Mouse (Mus musculus) embryonic facial prominence, embryonic 15.5 days (tissue): ENCODE data around the gene Ppard. TPM values are rescaled to one million over a fixed set of nuclear protein-coding genes. Genes with fewer than 3 reads are reported as not detected.
"Not testable (repeated sequence)": the region's sequence is repeated elsewhere in the genome, so short reads cannot be mapped to it uniquely, and the experiment has no call there.

ENCODE experiments used
- ATAC-seq: fragments of 200-750 bp; cut with Nextera tagmentation; 2 replicates; pipeline ENCODE4 v1.8.0; 2017; ENCODE audit warnings: low read depth, moderate TSS enrichment; ENCODE audit not compliant: insufficient number of reproducible peaks, low FRiP score, low TSS enrichment
- H3K27ac ChIP-seq: fragments of 300-500 bp; sonication (generic); replicated peaks from 2 replicates; pipeline ENCODE4 v1.5.1; 2015; ENCODE audit warnings: mild to moderate bottlenecking, inconsistent platforms
- H3K27me3 ChIP-seq: fragments of 300-500 bp; sonication (generic); 2 replicates; pipeline ENCODE4 v1.6.1; 2015; ENCODE audit warnings: inconsistent platforms
- H3K36me3 ChIP-seq: fragments of 300-500 bp; sonication (generic); 2 replicates; pipeline ENCODE4 v1.6.1; 2015; ENCODE audit warnings: mild to moderate bottlenecking, inconsistent platforms
- H3K4me1 ChIP-seq: fragments of 300-500 bp; sonication (generic); 2 replicates; pipeline ENCODE4 v1.6.1; 2015; ENCODE audit warnings: inconsistent platforms
- H3K4me2 ChIP-seq: fragments of 300-500 bp; sonication (generic); replicated peaks from 2 replicates; pipeline ENCODE4 v1.6.1; 2015; ENCODE audit warnings: mild to moderate bottlenecking, inconsistent platforms
- H3K4me3 ChIP-seq: fragments of 300-500 bp; sonication (generic); replicated peaks from 2 replicates; pipeline ENCODE4 v1.5.1; 2015; ENCODE audit warnings: mild to moderate bottlenecking, inconsistent platforms
- H3K9ac ChIP-seq: fragments of 300-500 bp; sonication (generic); 2 replicates; pipeline ENCODE4 v1.6.1; 2015; ENCODE audit warnings: inconsistent platforms
- H3K9me3 ChIP-seq: fragments of 300-500 bp; sonication (generic); replicated peaks from 2 replicates; pipeline ENCODE4 v1.6.1; 2016; ENCODE audit warnings: inconsistent platforms
- WGBS: fragments of 180-500 bp; shearing (Covaris S2); methylation state at CpG from one replicate; pipeline ENCODE4 v1.1.7; 2015; 5-methylcytosine and 5-hydroxymethylcytosine counted together
- polyA plus RNA-seq: library from polyadenylated mRNA; unstranded; fragments of >200 nt; fragmentation: Nextera tagmentation; extraction: Ambion mirVana; gene quantifications from 2 replicates; pipeline ENCODE4 v1.2.1, GENCODE M21; 2015

Gene Ppard
- polyA plus RNA-seq, 1 experiment from 2014 or later: 3.2 TPM

- Histone ChIP-seq H3K9ac (no peak overlapping the region), H3K4me3 (no peak overlapping the region), H3K4me1 (peaks cover 22% of the 10 kb centered on the region), H3K4me2 (no peak overlapping the region), H3K27ac (no peak overlapping the region), H3K36me3 (peaks cover 64% of the 10 kb centered on the region), H3K9me3 (no peaks in the 10 kb centered on the region), H3K27me3 (no peaks in the 10 kb centered on the region)
- WGBS: 55% methylated on average over 8 of the region's 8 CpGs
- ATAC-seq: no peak
Measured at GRCm38 (mm10) chr17:28317091-28317490, 84.6 kb downstream of the Ppard start.

GRCm38 (mm10) chr17:28317725-28318124 lies 85.2 kb downstream of the Ppard start:
- no peak overlapping the region for H3K9ac ChIP-seq
- 83% methylated on average over 9 of the region's 9 CpGs for WGBS
- peaks cover 70% of the 10 kb centered on the region for H3K36me3 ChIP-seq
- peaks cover 22% of the 10 kb centered on the region for H3K4me1 ChIP-seq
- no peak overlapping the region for H3K4me3 ChIP-seq
- H3K4me2 ChIP-seq: no peak overlapping the region
- no peak for ATAC-seq
- no peak overlapping the region for H3K27ac ChIP-seq
- H3K9me3 ChIP-seq: no peaks in the 10 kb centered on the region
- no peaks in the 10 kb centered on the region for H3K27me3 ChIP-seq

GRCm38 (mm10) chr17:28321700-28322099 lies 89.2 kb downstream of the Ppard start:
- over 99% methylated on average over 4 of the region's 4 CpGs for WGBS
- no peaks in the 10 kb centered on the region for H3K9me3 ChIP-seq
- H3K4me2 ChIP-seq: no peak overlapping the region
- no peak for ATAC-seq
- peaks cover 84% of the 10 kb centered on the region for H3K36me3 ChIP-seq
- H3K27me3 ChIP-seq: no peaks in the 10 kb centered on the region
- no peaks in the 10 kb centered on the region for H3K4me1 ChIP-seq
- no peak overlapping the region for H3K9ac ChIP-seq
- H3K27ac ChIP-seq: no peak overlapping the region
- no peak overlapping the region for H3K4me3 ChIP-seq

- no peak overlapping the region for H3K9ac ChIP-seq
- H3K27ac ChIP-seq: no peak overlapping the region
- no peak for ATAC-seq
- 88% methylated on average over 8 of the region's 8 CpGs for WGBS
- H3K36me3 ChIP-seq: peaks cover 63% of the 10 kb centered on the region
- peaks cover 11% of the 10 kb centered on the region for H3K4me1 ChIP-seq
- no peak overlapping the region for H3K4me3 ChIP-seq
- no peaks in the 10 kb centered on the region for H3K9me3 ChIP-seq
- no peak overlapping the region for H3K4me2 ChIP-seq
- H3K27me3 ChIP-seq: no peaks in the 10 kb centered on the region
Measured at GRCm38 (mm10) chr17:28323786-28324185, 91.3 kb downstream of the Ppard start.

- Histone ChIP-seq H3K36me3 (peaks cover 57% of the 10 kb centered on the region), H3K4me1 (peaks cover 12% of the 10 kb centered on the region)
- H3K4me2 ChIP-seq, H3K9ac ChIP-seq, ATAC-seq, H3K9me3 ChIP-seq, H3K27ac ChIP-seq, H3K4me3 ChIP-seq, H3K27me3 ChIP-seq: not testable (repeated sequence)
- 98% methylated on average over 7 of the region's 7 CpGs for WGBS
Measured at GRCm38 (mm10) chr17:28324416-28324815, 91.9 kb downstream of the Ppard start.

GRCm38 (mm10) chr17:28325751-28326150 lies 93.3 kb downstream of the Ppard start:
- WGBS: 85% methylated on average over 8 of the region's 8 CpGs
- Histone ChIP-seq H3K9ac (no peak overlapping the region), H3K27me3 (no peaks in the 10 kb centered on the region), H3K36me3 (peaks cover 52% of the 10 kb centered on the region), H3K4me1 (peaks cover 21% of the 10 kb centered on the region), H3K27ac (no peak overlapping the region), H3K9me3 (no peaks in the 10 kb centered on the region), H3K4me3 (no peak overlapping the region), H3K4me2 (no peak overlapping the region)
- ATAC-seq: no peak

- H3K4me2 ChIP-seq: no peak overlapping the region
- ATAC-seq: no peak
- peaks cover 51% of the 10 kb centered on the region for H3K36me3 ChIP-seq
- peak overlapping the region; percentile 98; the same call in 1 of the 2 replicates for H3K27ac ChIP-seq
- 67% methylated on average over 3 of the region's 3 CpGs for WGBS
- no peaks in the 10 kb centered on the region for H3K27me3 ChIP-seq
- no peak overlapping the region for H3K4me3 ChIP-seq
- H3K9me3 ChIP-seq: no peaks in the 10 kb centered on the region
- no peak overlapping the region for H3K9ac ChIP-seq
- peaks cover 28% of the 10 kb centered on the region for H3K4me1 ChIP-seq
Measured at GRCm38 (mm10) chr17:28326951-28327350, 94.5 kb downstream of the Ppard start.

GRCm38 (mm10) chr17:28327673-28328325 lies 95.3 kb downstream of the Ppard start:
- H3K27me3 ChIP-seq: no peaks in the 10 kb centered on the region
- peak overlapping the region; percentile 99 for H3K9ac ChIP-seq
- ATAC-seq: peak; percentile 40
- peaks cover 51% of the 10 kb centered on the region for H3K36me3 ChIP-seq
- peak overlapping the region; percentile 78 for H3K4me3 ChIP-seq
- H3K9me3 ChIP-seq: no peaks in the 10 kb centered on the region
- WGBS: 2% methylated on average over 22 of the region's 22 CpGs
- H3K27ac ChIP-seq: peak overlapping the region; percentile 98
- H3K4me2 ChIP-seq: peak overlapping the region; percentile 76
- peaks cover 37% of the 10 kb centered on the region for H3K4me1 ChIP-seq

- Histone ChIP-seq H3K4me1 (peaks cover 43% of the 10 kb centered on the region), H3K27me3 (no peaks in the 10 kb centered on the region), H3K27ac (peak within 1 kb of the TSS; percentile 98), H3K36me3 (peaks cover 52% of the 10 kb centered on the region), H3K9ac (peak within 1 kb of the TSS; percentile 99), H3K4me2 (peak within 1 kb of the TSS; percentile 76), H3K4me3 (peak within 1 kb of the TSS; percentile 78), H3K9me3 (no peaks in the 10 kb centered on the region)
- ATAC-seq: peak; percentile 87
- under 1% methylated on average over 67 of the region's 67 CpGs for WGBS
Measured at GRCm38 (mm10) chr17:28328366-28328928, 95.9 kb downstream of the Ppard start, which contains the start of gene Rpl10a. Gene Rpl10a (plus strand): TSS chr17:28328471.

GRCm38 (mm10) chr17:28328946-28329345 lies 96.4 kb downstream of the Ppard start:
- H3K36me3 ChIP-seq: peaks cover 53% of the 10 kb centered on the region
- WGBS: under 1% methylated on average over 25 of the region's 25 CpGs
- H3K4me1 ChIP-seq: peaks cover 48% of the 10 kb centered on the region

GRCm38 (mm10) chr17:28329503-28330231 lies 97.2 kb downstream of the Ppard start:
- Histone ChIP-seq H3K4me1 (peaks cover 53% of the 10 kb centered on the region), H3K9me3 (no peaks in the 10 kb centered on the region), H3K4me2 (peak overlapping the region; percentile 76), H3K27ac (peak overlapping the region; percentile 98), H3K4me3 (peak overlapping the region; percentile 78), H3K9ac (peak overlapping the region; percentile 99), H3K36me3 (peaks cover 53% of the 10 kb centered on the region), H3K27me3 (no peaks in the 10 kb centered on the region)
- ATAC-seq: no peak
- WGBS: 3% methylated on average over 4 of the region's 4 CpGs

More at GRCm38 (mm10) chr17:28328946-28329345, 96.4 kb downstream of the Ppard start:
- Histone ChIP-seq H3K27ac (peak overlapping the region; percentile 98), H3K4me2 (peak overlapping the region; percentile 76), H3K4me3 (peak overlapping the region; percentile 78), H3K9me3 (no peaks in the 10 kb centered on the region), H3K27me3 (no peaks in the 10 kb centered on the region), H3K9ac (peak overlapping the region; percentile 99)
- no peak for ATAC-seq
